Mouse (Mus musculus) stomach, postnatal 0 days (tissue): ENCODE measurements at regions not wholly inside any gene's neighbourhood (a gene's known extent, or its start where the extent isn't known, plus 50 kb on each side); places are given as distances from the start of the nearest gene placed in this dataset.

Experiments
- CTCF ChIP-seq: IDR thresholded peaks from 2 replicates; pipeline ENCODE4 v1.5.1; 2016; ENCODE audit warnings: antibody characterized with exemption, low read depth, mild to moderate bottlenecking, moderate library complexity
- EP300 ChIP-seq: optimal IDR thresholded peaks from 2 replicates; pipeline ENCODE3; 2016; ENCODE audit warnings: antibody characterized with exemption

DNA sequence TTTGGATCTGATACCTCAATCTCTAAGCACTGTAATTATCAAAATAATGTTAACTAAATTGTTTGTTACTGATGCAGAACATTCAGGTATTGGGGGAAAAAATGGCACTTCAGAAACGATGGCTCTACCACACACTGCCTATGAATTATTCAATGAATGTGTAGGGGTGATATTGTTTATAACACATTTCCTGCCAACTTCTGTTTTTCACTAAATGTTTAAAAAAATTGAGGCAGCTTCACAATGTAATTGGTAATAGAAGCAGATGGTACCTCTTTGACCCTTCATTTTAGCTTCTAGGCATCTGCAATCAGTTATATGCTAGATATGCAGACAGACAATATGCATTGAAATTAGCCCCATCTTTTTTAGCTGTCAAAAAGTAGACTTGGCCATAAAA, 159.7 kb upstream of the Crim1 start:
- TF ChIP-seq CTCF (no peak), EP300 (no peak)
